Mouse (Mus musculus): ENCODE data around the gene Gm9045. TPM values are rescaled to one million over a fixed set of nuclear protein-coding genes. Genes with fewer than 3 reads are reported as not detected.
"Not testable (repeated sequence)": the region's sequence is repeated elsewhere in the genome, so short reads cannot be mapped to it uniquely, and the experiment has no call there.

The Gm9045 gene
- 0.06 TPM in 1 of 2 replicates, not detected in the other for polyA plus RNA-seq (2015; fragmentation: Nextera tagmentation; extraction: Ambion mirVana)

DNA sequence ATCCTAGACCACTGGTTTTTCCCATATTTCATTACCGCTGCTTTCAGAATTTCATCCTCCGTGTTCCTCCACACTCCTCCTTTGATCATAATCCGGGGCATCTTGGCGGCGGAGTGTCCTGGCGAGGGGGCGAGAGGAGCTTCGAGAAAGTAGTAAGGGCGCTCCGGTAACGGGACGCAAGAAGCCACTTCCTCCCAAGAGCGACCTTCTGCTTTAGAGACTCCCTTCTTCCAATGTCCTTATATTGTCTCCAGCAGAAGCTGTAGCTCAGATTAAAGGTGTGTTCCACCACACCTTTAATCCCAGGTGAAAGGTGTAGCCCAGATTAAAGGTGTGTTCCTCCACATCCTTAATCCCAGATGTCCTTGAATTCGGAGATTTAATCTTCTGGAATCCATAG lies at the start of gene Gm9045:
TSS of gene Gm9045 (minus strand) at position 101 of the 400 bp plus-strand sequence.
- H3K4me3 ChIP-seq (ENCODE audit: low read length); ATAC-seq; H3K4me2 ChIP-seq (ENCODE audit: low read depth, low read length); H3K9ac ChIP-seq (ENCODE audit: low read depth, low read length); H3K27ac ChIP-seq (ENCODE audit: low read length); H3K36me3 ChIP-seq (ENCODE audit: control insufficient read depth, insufficient read depth, low read length); H3K27me3 ChIP-seq (replicated peaks; ENCODE audit: control insufficient read depth, insufficient read depth, low read length); H3K9me3 ChIP-seq (ENCODE audit: control insufficient read depth, low read length); H3K4me1 ChIP-seq (ENCODE audit: control insufficient read depth, insufficient read depth, low read length): not testable (repeated sequence)
- WGBS = no CpG with 5 or more reads among the region's 14 CpGs

DNA sequence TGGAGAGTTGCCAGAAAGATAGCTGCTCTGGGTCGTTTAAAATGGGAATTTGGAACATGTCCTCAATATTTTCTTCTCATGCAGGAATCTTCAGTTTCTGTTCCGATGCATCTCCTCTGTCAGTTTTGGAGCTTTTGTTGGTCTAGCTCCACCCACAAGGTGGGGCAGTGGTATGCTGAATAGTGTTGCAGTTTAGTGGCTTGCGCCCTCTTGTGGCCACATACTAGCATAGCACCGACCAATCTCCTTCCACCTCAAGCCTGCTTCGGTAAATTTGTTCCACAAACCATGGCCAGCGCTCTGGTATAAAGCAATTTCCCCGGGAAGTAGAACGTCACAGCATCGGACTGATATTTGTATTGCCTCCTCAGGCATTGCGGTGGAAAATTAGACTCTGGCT lies 32.8 kb upstream of the Gm9045 start:
- 4% methylated on average over 10 of the region's 10 CpGs for WGBS
- peak; percentile 90 for ATAC-seq
- no peak overlapping the region for H3K9ac ChIP-seq (ENCODE audit: low read depth, low read length)
- H3K27ac ChIP-seq (ENCODE audit: low read length) = no peak overlapping the region
- no peak overlapping the region; the same call in 1 of the 2 replicates for H3K4me2 ChIP-seq (ENCODE audit: low read depth, low read length)
- H3K27me3 ChIP-seq (replicated peaks; ENCODE audit: control insufficient read depth, insufficient read depth, low read length) = no peaks in the 10 kb centered on the region
- no peaks in the 10 kb centered on the region for H3K4me1 ChIP-seq (ENCODE audit: control insufficient read depth, insufficient read depth, low read length)
- H3K36me3 ChIP-seq (ENCODE audit: control insufficient read depth, insufficient read depth, low read length) = no peaks in the 10 kb centered on the region
- no peak overlapping the region for H3K4me3 ChIP-seq (ENCODE audit: low read length)
- H3K9me3 ChIP-seq (ENCODE audit: control insufficient read depth, low read length) = no peaks in the 10 kb centered on the region

DNA sequence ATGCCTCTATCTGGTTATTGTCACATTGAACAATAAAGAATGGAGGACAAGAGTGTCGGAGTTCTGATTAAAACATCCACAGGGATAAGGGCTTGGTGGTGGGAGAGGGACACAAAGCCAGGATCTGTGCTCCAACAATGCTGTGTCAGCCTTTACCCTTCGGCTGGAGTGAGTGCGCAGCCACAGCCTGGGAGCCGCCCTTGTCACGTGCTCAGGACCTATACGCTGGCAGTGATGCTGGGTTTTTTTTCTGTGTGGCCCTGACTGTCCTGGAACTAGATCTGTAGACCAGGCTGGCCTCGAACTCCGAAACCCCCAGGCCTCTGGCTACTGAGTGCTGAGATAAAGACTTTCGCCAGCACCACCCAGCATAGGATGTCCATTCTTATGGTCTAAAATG lies 31.9 kb upstream of the Gm9045 start:
- Histone ChIP-seq H3K9me3 (ENCODE audit: control insufficient read depth, low read length) (no peaks in the 10 kb centered on the region), H3K27me3 (replicated peaks; ENCODE audit: control insufficient read depth, insufficient read depth, low read length) (no peaks in the 10 kb centered on the region), H3K4me3 (ENCODE audit: low read length) (no peak overlapping the region), H3K36me3 (ENCODE audit: control insufficient read depth, insufficient read depth, low read length) (no peaks in the 10 kb centered on the region), H3K4me1 (ENCODE audit: control insufficient read depth, insufficient read depth, low read length) (no peaks in the 10 kb centered on the region), H3K27ac (ENCODE audit: low read length) (no peak overlapping the region), H3K4me2 (ENCODE audit: low read depth, low read length) (no peak overlapping the region), H3K9ac (ENCODE audit: low read depth, low read length) (no peak overlapping the region)
- 87% methylated on average over 9 of the region's 9 CpGs for WGBS
- ATAC-seq = no peak

DNA sequence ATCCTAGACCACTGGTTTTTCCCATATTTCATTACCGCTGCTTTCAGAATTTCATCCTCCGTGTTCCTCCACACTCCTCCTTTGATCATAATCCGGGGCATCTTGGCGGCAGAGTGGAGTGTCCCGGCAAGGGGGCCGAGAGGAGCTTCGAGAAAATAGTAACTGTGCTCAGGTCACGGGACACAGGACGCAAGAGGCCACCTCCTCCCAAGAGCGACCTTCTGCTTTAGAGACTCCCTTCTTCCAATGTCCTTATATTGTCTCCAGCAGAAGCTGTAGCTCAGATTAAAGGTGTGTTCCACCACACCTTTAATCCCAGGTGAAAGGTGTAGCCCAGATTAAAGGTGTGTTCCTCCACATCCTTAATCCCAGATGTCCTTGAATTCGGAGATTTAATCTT lies 16.4 kb upstream of the Gm9045 start, which contains the start of gene Gm9049:
TSS of gene Gm9049 (minus strand) at position 101 of the 400 bp plus-strand sequence.
- H3K4me3 ChIP-seq (ENCODE audit: low read length); H3K4me1 ChIP-seq (ENCODE audit: control insufficient read depth, insufficient read depth, low read length); H3K9me3 ChIP-seq (ENCODE audit: control insufficient read depth, low read length); H3K27ac ChIP-seq (ENCODE audit: low read length); H3K4me2 ChIP-seq (ENCODE audit: low read depth, low read length); H3K36me3 ChIP-seq (ENCODE audit: control insufficient read depth, insufficient read depth, low read length); H3K9ac ChIP-seq (ENCODE audit: low read depth, low read length); H3K27me3 ChIP-seq (replicated peaks; ENCODE audit: control insufficient read depth, insufficient read depth, low read length); ATAC-seq: not testable (repeated sequence)
- no CpG with 5 or more reads among the region's 11 CpGs for WGBS

DNA sequence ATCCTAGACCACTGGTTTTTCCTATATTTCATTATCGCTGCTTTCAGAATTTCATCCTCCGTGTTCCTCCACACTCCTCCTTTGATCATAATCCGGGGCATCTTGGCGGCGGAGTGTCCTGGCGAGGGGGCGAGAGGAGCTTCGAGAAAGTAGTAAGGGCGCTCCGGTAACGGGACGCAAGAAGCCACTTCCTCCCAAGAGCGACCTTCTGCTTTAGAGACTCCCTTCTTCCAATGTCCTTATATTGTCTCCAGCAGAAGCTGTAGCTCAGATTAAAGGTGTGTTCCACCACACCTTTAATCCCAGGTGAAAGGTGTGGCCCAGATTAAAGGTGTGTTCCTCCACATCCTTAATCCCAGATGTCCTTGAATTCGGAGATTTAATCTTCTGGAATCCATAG lies 10.9 kb upstream of the Gm9045 start, which contains the start of gene Gm9048:
TSS of gene Gm9048 (minus strand) at position 101 of the 400 bp plus-strand sequence.
- H3K4me1 ChIP-seq (ENCODE audit: control insufficient read depth, insufficient read depth, low read length); H3K36me3 ChIP-seq (ENCODE audit: control insufficient read depth, insufficient read depth, low read length); H3K9ac ChIP-seq (ENCODE audit: low read depth, low read length); H3K27ac ChIP-seq (ENCODE audit: low read length); H3K4me3 ChIP-seq (ENCODE audit: low read length); ATAC-seq; H3K27me3 ChIP-seq (replicated peaks; ENCODE audit: control insufficient read depth, insufficient read depth, low read length); H3K9me3 ChIP-seq (ENCODE audit: control insufficient read depth, low read length); H3K4me2 ChIP-seq (ENCODE audit: low read depth, low read length): not testable (repeated sequence)
- WGBS = 100% methylated on average over 1 of the region's 14 CpGs

DNA sequence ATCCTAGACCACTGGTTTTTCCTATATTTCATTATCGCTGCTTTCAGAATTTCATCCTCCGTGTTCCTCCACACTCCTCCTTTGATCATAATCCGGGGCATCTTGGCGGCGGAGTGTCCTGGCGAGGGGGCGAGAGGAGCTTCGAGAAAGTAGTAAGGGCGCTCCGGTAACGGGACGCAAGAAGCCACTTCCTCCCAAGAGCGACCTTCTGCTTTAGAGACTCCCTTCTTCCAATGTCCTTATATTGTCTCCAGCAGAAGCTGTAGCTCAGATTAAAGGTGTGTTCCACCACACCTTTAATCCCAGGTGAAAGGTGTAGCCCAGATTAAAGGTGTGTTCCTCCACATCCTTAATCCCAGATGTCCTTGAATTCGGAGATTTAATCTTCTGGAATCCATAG lies 5.5 kb upstream of the Gm9045 start, which contains the start of gene Gm9046:
TSS of gene Gm9046 (minus strand) at position 101 of the 400 bp plus-strand sequence.
- not testable (repeated sequence) for H3K27me3 ChIP-seq (replicated peaks; ENCODE audit: control insufficient read depth, insufficient read depth, low read length); H3K9me3 ChIP-seq (ENCODE audit: control insufficient read depth, low read length); H3K4me3 ChIP-seq (ENCODE audit: low read length); H3K9ac ChIP-seq (ENCODE audit: low read depth, low read length); H3K4me2 ChIP-seq (ENCODE audit: low read depth, low read length); H3K27ac ChIP-seq (ENCODE audit: low read length); H3K4me1 ChIP-seq (ENCODE audit: control insufficient read depth, insufficient read depth, low read length); ATAC-seq; H3K36me3 ChIP-seq (ENCODE audit: control insufficient read depth, insufficient read depth, low read length)
- WGBS = no CpG with 5 or more reads among the region's 14 CpGs

DNA sequence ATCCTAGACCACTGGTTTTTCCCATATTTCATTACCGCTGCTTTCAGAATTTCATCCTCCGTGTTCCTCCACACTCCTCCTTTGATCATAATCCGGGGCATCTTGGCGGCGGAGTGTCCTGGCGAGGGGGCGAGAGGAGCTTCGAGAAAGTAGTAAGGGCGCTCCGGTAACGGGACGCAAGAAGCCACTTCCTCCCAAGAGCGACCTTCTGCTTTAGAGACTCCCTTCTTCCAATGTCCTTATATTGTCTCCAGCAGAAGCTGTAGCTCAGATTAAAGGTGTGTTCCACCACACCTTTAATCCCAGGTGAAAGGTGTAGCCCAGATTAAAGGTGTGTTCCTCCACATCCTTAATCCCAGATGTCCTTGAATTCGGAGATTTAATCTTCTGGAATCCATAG lies 5.3 kb downstream of the Gm9045 start, which contains the start of gene Gm9044:
TSS of gene Gm9044 (minus strand) at position 101 of the 400 bp plus-strand sequence.
- not testable (repeated sequence) for H3K9me3 ChIP-seq (ENCODE audit: control insufficient read depth, low read length); H3K4me1 ChIP-seq (ENCODE audit: control insufficient read depth, insufficient read depth, low read length); ATAC-seq; H3K9ac ChIP-seq (ENCODE audit: low read depth, low read length); H3K4me3 ChIP-seq (ENCODE audit: low read length); H3K27me3 ChIP-seq (replicated peaks; ENCODE audit: control insufficient read depth, insufficient read depth, low read length); H3K4me2 ChIP-seq (ENCODE audit: low read depth, low read length); H3K36me3 ChIP-seq (ENCODE audit: control insufficient read depth, insufficient read depth, low read length); H3K27ac ChIP-seq (ENCODE audit: low read length)
- WGBS = no CpG with 5 or more reads among the region's 14 CpGs

DNA sequence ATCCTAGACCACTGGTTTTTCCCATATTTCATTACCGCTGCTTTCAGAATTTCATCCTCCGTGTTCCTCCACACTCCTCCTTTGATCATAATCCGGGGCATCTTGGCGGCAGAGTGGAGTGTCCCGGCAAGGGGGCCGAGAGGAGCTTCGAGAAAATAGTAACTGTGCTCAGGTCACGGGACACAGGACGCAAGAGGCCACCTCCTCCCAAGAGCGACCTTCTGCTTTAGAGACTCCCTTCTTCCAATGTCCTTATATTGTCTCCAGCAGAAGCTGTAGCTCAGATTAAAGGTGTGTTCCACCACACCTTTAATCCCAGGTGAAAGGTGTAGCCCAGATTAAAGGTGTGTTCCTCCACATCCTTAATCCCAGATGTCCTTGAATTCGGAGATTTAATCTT lies 10.8 kb downstream of the Gm9045 start, which contains the start of gene Gm9040:
TSS of gene Gm9040 (minus strand) at position 101 of the 400 bp plus-strand sequence.
- H3K4me1 ChIP-seq (ENCODE audit: control insufficient read depth, insufficient read depth, low read length); H3K27ac ChIP-seq (ENCODE audit: low read length); H3K9ac ChIP-seq (ENCODE audit: low read depth, low read length); H3K36me3 ChIP-seq (ENCODE audit: control insufficient read depth, insufficient read depth, low read length); ATAC-seq; H3K9me3 ChIP-seq (ENCODE audit: control insufficient read depth, low read length); H3K27me3 ChIP-seq (replicated peaks; ENCODE audit: control insufficient read depth, insufficient read depth, low read length); H3K4me2 ChIP-seq (ENCODE audit: low read depth, low read length); H3K4me3 ChIP-seq (ENCODE audit: low read length): not testable (repeated sequence)
- WGBS = no CpG with 5 or more reads among the region's 11 CpGs

DNA sequence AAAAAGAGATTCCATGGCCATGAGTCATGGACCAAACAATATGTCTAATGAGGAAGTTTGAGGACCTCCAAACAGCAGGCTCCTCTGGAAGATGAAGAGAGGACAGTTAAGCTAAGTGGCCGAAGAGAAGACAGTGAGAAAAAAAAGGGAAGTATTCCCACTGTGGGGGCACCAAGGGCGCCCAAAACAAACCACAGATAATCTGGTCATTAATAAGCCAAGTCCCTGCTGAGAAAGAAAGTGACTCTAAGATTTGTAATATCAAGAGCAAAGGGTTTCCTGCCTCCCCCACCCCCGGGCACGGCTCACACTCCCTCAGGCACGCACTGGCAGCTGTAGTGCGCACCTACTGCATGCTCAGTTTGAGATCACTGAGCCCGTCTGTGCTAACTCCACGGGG lies 18.6 kb downstream of the Gm9045 start:
- Histone ChIP-seq H3K27me3 (replicated peaks; ENCODE audit: control insufficient read depth, insufficient read depth, low read length) (no peaks in the 10 kb centered on the region), H3K4me2 (ENCODE audit: low read depth, low read length) (no peak overlapping the region), H3K9ac (ENCODE audit: low read depth, low read length) (no peak overlapping the region), H3K4me1 (ENCODE audit: control insufficient read depth, insufficient read depth, low read length) (no peaks in the 10 kb centered on the region), H3K4me3 (ENCODE audit: low read length) (no peak overlapping the region), H3K9me3 (ENCODE audit: control insufficient read depth, low read length) (no peaks in the 10 kb centered on the region), H3K36me3 (ENCODE audit: control insufficient read depth, insufficient read depth, low read length) (no peaks in the 10 kb centered on the region), H3K27ac (ENCODE audit: low read length) (no peak overlapping the region)
- 82% methylated on average over 8 of the region's 8 CpGs for WGBS
- no peak for ATAC-seq

DNA sequence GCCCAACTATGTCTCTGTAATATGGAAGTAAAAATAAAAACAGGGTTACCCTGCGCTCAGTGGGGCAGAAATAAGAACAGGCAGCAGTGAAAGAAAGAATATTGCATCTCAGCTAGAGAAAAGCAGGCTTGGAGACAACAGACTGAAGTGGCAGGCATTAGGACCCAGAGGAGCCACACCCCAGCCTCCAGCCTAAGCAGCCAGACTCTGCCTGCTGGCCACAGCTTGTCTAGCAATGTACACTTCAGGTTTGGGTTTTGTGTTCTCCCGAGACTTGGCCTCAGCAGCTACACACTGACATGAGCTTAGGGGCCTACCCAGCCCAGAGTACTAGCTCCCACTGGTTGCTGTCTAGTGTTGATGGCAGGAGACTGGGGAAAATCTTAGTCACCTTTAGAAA lies 35.5 kb downstream of the Gm9045 start:
- not testable (repeated sequence) for H3K4me3 ChIP-seq (ENCODE audit: low read length); ATAC-seq; H3K4me1 ChIP-seq (ENCODE audit: control insufficient read depth, insufficient read depth, low read length); H3K27ac ChIP-seq (ENCODE audit: low read length); H3K27me3 ChIP-seq (replicated peaks; ENCODE audit: control insufficient read depth, insufficient read depth, low read length); H3K36me3 ChIP-seq (ENCODE audit: control insufficient read depth, insufficient read depth, low read length); H3K9ac ChIP-seq (ENCODE audit: low read depth, low read length); H3K9me3 ChIP-seq (ENCODE audit: control insufficient read depth, low read length); H3K4me2 ChIP-seq (ENCODE audit: low read depth, low read length)
- WGBS = 41% methylated on average over 2 of the region's 2 CpGs

Measured in intestine, embryonic 16.5 days (tissue).